Mouse (Mus musculus) forebrain, embryonic 13.5 days (tissue): Measurements from ENCODE around the gene 3110040M04Rik. TPM values are rescaled to one million over a fixed set of nuclear protein-coding genes. Genes with fewer than 3 reads are reported as not detected.
A peak's percentile ranks its signal among the peaks of the same experiment; 100 is the strongest.

Source experiments
- ATAC-seq: fragments of 200-750 bp; cut with Nextera tagmentation; 2 replicates; pipeline ENCODE4 v1.8.0; 2017
- H3K27ac ChIP-seq: fragments of 300-500 bp; sonication (generic); 2 replicates; pipeline ENCODE4 v1.5.1; 2015; ENCODE audit warnings: inconsistent platforms, mild to moderate bottlenecking, moderate library complexity
- H3K27me3 ChIP-seq: fragments of 300-500 bp; sonication (generic); 2 replicates; pipeline ENCODE4 v1.6.1; 2015; ENCODE audit warnings: mild to moderate bottlenecking, inconsistent platforms
- H3K36me3 ChIP-seq: fragments of 300-500 bp; sonication (generic); 2 replicates; pipeline ENCODE4 v1.6.1; 2015; ENCODE audit warnings: mild to moderate bottlenecking, inconsistent platforms; ENCODE audit not compliant: poor library complexity, severe bottlenecking
- H3K4me1 ChIP-seq: fragments of 300-500 bp; sonication (generic); 2 replicates; pipeline ENCODE4 v1.6.1; 2015; ENCODE audit warnings: inconsistent platforms
- H3K4me2 ChIP-seq: fragments of 300-500 bp; sonication (generic); 2 replicates; pipeline ENCODE4 v1.6.1; 2015; ENCODE audit warnings: inconsistent platforms, mild to moderate bottlenecking, moderate library complexity
- H3K4me3 ChIP-seq: fragments of 300-500 bp; sonication (generic); 2 replicates; pipeline ENCODE4 v1.5.1; 2015; ENCODE audit warnings: mild to moderate bottlenecking, inconsistent platforms
- H3K9ac ChIP-seq: fragments of 300-500 bp; sonication (generic); 2 replicates; pipeline ENCODE4 v1.6.1; 2015; ENCODE audit warnings: mild to moderate bottlenecking, inconsistent platforms
- H3K9me3 ChIP-seq: fragments of 300-500 bp; sonication (generic); replicated peaks from 2 replicates; pipeline ENCODE4 v1.6.1; 2016; ENCODE audit warnings: inconsistent platforms
- WGBS: fragments of 180-500 bp; shearing (Covaris S2); methylation state at CpG from one replicate; pipeline ENCODE4 v1.1.7; 2015; 5-methylcytosine and 5-hydroxymethylcytosine counted together
- polyA plus RNA-seq: library from polyadenylated mRNA; unstranded; fragments of >200 nt; fragmentation: Nextera tagmentation; extraction: Ambion mirVana; gene quantifications from 2 replicates; pipeline ENCODE4 v1.2.1, GENCODE M21; 2015

Gene 3110040M04Rik
- polyA plus RNA-seq, 1 experiment from 2014 or later = not detected

DNA sequence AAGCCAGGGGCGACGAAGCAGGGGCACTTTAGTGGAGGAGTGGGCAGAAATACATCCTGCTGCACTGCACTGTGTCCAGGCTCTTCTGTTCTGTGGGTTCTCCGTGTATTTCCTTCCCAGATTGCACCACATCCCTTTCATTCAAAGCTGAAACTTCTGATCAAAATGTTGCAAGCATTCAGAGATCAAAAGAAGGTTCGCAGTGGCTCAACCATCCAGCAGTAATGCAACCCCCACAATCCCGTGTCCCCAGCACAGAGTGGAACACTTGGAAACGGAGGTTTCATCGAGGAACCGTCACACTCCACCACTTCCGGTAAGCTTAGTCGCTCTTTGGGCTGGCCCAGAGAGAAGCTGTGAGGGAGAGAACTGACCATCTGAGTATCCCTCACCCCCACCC is 41.2 kb downstream of the 3110040M04Rik start:
- Histone ChIP-seq H3K9ac (no peak overlapping the region), H3K9me3 (0 out of 2 replicates have a peak, but pooled peaks cover 3% of the 10 kb centered on the region), H3K4me1 (no peaks in the 10 kb centered on the region), H3K27me3 (no peaks in the 10 kb centered on the region), H3K27ac (no peak overlapping the region), H3K36me3 (no peaks in the 10 kb centered on the region), H3K4me3 (no peak overlapping the region), H3K4me2 (no peak overlapping the region)
- WGBS = 88% methylated on average over 10 of the region's 10 CpGs
- ATAC-seq = no peak

DNA sequence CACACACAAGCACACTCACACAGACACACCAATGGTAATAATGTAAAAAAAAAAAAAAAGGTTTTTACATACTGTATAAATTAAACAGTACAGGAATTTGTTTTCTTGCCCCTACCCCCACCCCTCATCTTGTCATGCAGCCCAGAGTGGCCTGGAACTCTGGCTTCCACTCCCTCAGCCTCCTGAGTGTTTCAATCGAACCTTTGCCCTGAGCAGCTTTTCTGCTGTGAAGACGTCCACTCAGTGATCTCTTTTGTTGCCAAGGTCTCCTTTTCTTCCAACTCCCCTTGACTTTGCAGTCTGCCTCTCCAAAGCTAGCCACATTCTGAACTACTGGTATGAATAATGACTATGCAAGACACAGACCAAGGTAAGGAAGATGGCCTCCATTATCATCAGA is 41.9 kb downstream of the 3110040M04Rik start:
- H3K9ac ChIP-seq = no peak overlapping the region
- no peaks in the 10 kb centered on the region for H3K36me3 ChIP-seq
- H3K4me1 ChIP-seq = no peaks in the 10 kb centered on the region
- no peak overlapping the region for H3K27ac ChIP-seq
- no peaks in the 10 kb centered on the region for H3K9me3 ChIP-seq
- no peak for ATAC-seq
- no peaks in the 10 kb centered on the region for H3K27me3 ChIP-seq
- H3K4me3 ChIP-seq = no peak overlapping the region
- no peak overlapping the region for H3K4me2 ChIP-seq
- WGBS = 54% methylated on average over 2 of the region's 2 CpGs

- no peaks in the 10 kb centered on the region for H3K4me1 ChIP-seq
- no peaks in the 10 kb centered on the region for H3K36me3 ChIP-seq
- no peak overlapping the region for H3K9ac ChIP-seq
- no peak overlapping the region for H3K4me2 ChIP-seq
- H3K9me3 ChIP-seq = no peaks in the 10 kb centered on the region
- H3K4me3 ChIP-seq = no peak overlapping the region
- WGBS = 88% methylated on average over 3 of the region's 3 CpGs
- no peak overlapping the region for H3K27ac ChIP-seq
- ATAC-seq = no peak
- H3K27me3 ChIP-seq = no peaks in the 10 kb centered on the region
Measured at GRCm38 (mm10) chr1:151250109-151250508, 46.2 kb downstream of the 3110040M04Rik start.

DNA sequence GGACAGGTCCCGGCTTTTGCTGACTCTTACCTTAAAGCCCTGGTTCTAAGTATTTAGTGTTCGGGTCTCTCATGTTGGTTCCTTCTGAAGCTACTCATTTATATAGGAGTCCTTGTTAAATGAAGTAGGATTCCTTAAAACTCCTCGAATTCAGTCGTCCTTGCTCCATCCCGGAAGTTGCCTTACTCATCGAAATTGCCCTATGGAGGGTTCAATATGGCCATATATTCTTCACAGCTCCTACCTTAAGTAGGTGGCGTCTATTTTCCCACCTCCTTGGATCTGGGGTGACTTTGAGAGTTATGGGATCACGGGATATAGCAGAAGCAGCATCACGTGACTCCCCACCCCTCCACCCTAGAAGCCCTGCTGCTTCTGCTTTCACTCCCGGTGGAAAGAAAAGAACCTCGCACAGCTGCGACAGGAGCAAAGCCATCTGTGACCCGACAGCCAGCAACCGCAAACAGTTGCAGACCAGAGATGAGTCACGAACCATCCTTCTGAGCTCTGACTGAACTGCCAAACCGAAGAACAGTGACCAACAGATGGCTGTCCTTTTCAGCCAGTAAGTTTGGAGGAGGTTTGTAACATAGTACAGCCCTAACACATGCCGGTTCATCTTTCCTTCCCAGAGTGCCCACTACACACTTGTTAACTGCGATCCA is 46.7 kb downstream of the 3110040M04Rik start:
- no peak overlapping the region for H3K27ac ChIP-seq
- H3K27me3 ChIP-seq = no peaks in the 10 kb centered on the region
- H3K36me3 ChIP-seq = no peaks in the 10 kb centered on the region
- no peak overlapping the region for H3K9ac ChIP-seq
- no peak overlapping the region for H3K4me2 ChIP-seq
- peak; percentile 51; the same call in 1 of the 2 replicates for ATAC-seq
- 62% methylated on average over 18 of the region's 18 CpGs for WGBS
- H3K4me1 ChIP-seq = no peaks in the 10 kb centered on the region
- H3K9me3 ChIP-seq = no peaks in the 10 kb centered on the region
- H3K4me3 ChIP-seq = no peak overlapping the region

DNA sequence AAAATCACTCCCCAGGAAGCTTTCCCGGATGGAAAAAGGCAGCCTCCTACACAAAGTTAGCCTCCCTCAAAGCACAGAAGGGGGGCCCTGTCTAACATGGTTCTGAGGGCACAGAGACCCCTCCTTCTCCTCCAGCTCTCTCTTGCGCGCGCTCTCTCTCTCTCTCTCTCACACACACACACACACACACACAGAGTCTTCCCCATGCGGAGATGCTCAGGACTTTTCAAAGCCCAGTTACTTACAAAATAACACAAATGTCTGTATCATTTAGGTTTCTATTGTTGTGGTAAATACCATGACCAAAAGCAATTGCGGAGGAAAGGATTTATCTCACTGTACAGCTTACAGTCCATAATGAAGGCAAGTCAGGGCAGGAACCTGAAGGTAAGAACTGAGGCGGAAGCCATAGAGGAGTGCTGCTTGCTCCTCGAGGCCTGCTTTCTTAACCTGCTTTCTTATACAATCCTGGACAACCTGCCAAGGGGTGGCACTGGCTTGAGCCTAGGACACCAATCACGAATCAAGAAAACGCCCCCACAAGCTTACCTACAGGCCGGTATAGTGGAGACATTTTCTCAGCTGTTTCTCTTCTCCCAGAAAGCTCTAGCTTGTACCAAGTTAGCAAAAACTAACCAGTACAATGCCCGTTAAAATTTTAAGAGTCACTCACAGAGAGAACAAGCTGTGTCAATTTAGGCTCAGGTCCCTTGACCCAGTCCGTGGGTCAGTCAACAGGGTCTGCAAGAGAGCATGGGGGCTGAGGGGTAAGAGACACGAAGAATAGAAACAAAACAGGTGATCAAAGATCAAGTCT is 47.5 kb downstream of the 3110040M04Rik start:
- no peak for ATAC-seq
- H3K4me3 ChIP-seq = no peak overlapping the region
- H3K4me2 ChIP-seq = no peak overlapping the region

More for the DNA sequence above, 47.5 kb downstream of the 3110040M04Rik start:
- H3K9ac ChIP-seq = no peak overlapping the region
- H3K9me3 ChIP-seq = no peaks in the 10 kb centered on the region
- no peak overlapping the region for H3K27ac ChIP-seq
- no peaks in the 10 kb centered on the region for H3K27me3 ChIP-seq
- 81% methylated on average over 14 of the region's 14 CpGs for WGBS
- no peaks in the 10 kb centered on the region for H3K4me1 ChIP-seq
- no peaks in the 10 kb centered on the region for H3K36me3 ChIP-seq

Other genes with a start within 250 kb of the 3110040M04Rik start
- gene Hmcn1, start 210.7 kb upstream of the 3110040M04Rik start, polyA plus RNA-seq = 1.1 and 1.2 TPM in 2 replicates
- gene Gm47985, start 21.6 kb upstream of the 3110040M04Rik start, polyA plus RNA-seq = 0.14 and 0.25 TPM in 2 replicates
- not detected in 2 replicates for gene Gm8947, start 11.7 kb upstream of the 3110040M04Rik start, polyA plus RNA-seq
- gene Gm47995, start 5.7 kb upstream of the 3110040M04Rik start, polyA plus RNA-seq = not detected in 2 replicates
- not detected in 2 replicates for gene Gm47996, start 6.0 kb downstream of the 3110040M04Rik start, polyA plus RNA-seq
- 364 and 394 TPM in 2 replicates for gene Ivns1abp, start 140.4 kb downstream of the 3110040M04Rik start, polyA plus RNA-seq
- 26.9 and 30.0 TPM in 2 replicates for gene Swt1, start 224.3 kb downstream of the 3110040M04Rik start, polyA plus RNA-seq
- gene Trmt1l, start 224.4 kb downstream of the 3110040M04Rik start, polyA plus RNA-seq = 48.4 and 51.3 TPM in 2 replicates